Mouse (Mus musculus) brown adipose tissue, adult 24 weeks (tissue): Measurements from ENCODE around the gene Sc5d. TPM values are rescaled to one million over a fixed set of nuclear protein-coding genes. Genes with fewer than 3 reads are reported as not detected.
A peak's percentile ranks its signal among the peaks of the same experiment; 100 is the strongest.

ENCODE experiments used
- H3K27ac ChIP-seq: fragments of 200-500 bp; replicated peaks from 2 replicates; pipeline ENCODE4 v1.5.1; 2012; ENCODE audit warnings: low read depth, mild to moderate bottlenecking, low read length
- H3K4me1 ChIP-seq: fragments of 200-500 bp; 2 replicates; pipeline ENCODE4 v1.6.1; 2012; ENCODE audit warnings: low read length, mixed read lengths; ENCODE audit not compliant: control insufficient read depth, insufficient read depth, insufficient read length
- H3K4me3 ChIP-seq: fragments of 200-500 bp; 2 replicates; pipeline ENCODE4 v1.5.1; 2012; ENCODE audit warnings: low read depth, mild to moderate bottlenecking, low read length, moderate library complexity; ENCODE audit not compliant: insufficient read depth
- polyA plus RNA-seq: library from polyadenylated mRNA; stranded (reverse); fragments of >200 nt; gene quantifications from 2 replicates; pipeline ENCODE4 v1.2.4, GENCODE M21; 2012; ENCODE audit not compliant: missing spikeins, insufficient read depth, insufficient read length

The Sc5d gene
- polyA plus RNA-seq = 91.2 and 113 TPM in 2 replicates

DNA sequence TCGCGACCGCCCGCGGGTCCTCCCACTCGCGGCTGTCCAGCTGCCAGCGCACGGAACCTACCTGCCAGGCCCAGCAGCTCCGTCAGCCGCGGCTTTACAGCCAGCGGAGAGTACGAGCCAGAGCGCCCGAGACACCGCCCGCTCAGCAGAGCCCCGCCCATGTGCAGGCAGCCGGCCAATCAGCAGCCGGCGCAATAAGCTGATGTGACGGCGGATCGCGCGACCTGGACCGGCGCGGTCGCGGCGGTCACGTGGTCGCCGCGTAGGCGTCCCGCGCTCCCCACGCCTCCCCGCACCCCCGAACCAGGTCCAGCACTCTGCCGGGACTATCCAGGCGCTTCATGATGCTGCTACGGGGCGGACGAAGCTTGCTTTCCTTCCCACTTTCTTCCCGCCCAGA, at the start of gene Sc5d:
Gene Sc5d (minus strand): TSS at position 112 of the 400 bp plus-strand sequence.
- Histone ChIP-seq H3K4me3 (peak within 1 kb of the TSS; percentile 70), H3K27ac (peak within 1 kb of the TSS; percentile 40)

DNA sequence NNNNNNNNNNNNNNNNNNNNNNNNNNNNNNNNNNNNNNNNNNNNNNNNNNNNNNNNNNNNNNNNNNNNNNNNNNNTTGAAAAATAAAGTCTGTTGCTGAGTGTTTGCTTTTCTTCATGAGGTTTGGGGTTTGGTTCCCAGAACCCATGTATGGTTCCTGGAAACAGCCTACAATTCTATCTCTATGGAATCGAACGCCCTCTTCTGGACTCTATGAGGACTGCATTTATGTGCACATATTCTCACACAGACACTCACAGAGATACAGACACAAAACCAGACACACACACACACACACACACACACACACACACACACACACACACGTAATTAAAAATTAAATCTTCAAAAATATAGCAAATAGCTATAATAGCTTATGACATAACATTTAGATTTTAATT, 47.3 kb upstream of the Sc5d start:
- no peak overlapping the region for H3K27ac ChIP-seq
- H3K4me1 ChIP-seq = no peaks in the 10 kb centered on the region
- no peak overlapping the region for H3K4me3 ChIP-seq

More for the DNA sequence above, at the start of gene Sc5d:
- peaks cover 9% of the 10 kb centered on the region; the same call in 1 of the 2 replicates for H3K4me1 ChIP-seq

DNA sequence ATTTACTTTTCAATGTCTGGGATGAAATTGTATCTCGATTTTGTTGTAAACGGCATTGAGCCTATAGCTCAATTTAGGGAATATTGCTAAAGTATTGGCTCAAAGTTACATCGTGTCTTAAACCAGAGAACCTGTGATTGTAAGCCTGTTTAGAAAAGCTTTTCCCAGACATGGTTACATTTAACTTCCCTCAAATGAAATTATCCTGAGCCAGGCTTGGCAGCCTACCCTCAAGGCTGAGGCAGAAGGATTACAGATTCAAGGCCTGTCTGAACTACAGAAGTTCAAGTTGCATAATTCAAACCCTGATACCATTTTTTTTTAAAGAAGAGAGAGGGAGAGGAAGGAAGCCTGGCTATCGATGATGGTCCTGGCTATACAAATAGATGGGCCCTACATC, 39.8 kb upstream of the Sc5d start:
- Histone ChIP-seq H3K27ac (no peak overlapping the region), H3K4me3 (no peak overlapping the region), H3K4me1 (no peaks in the 10 kb centered on the region)

DNA sequence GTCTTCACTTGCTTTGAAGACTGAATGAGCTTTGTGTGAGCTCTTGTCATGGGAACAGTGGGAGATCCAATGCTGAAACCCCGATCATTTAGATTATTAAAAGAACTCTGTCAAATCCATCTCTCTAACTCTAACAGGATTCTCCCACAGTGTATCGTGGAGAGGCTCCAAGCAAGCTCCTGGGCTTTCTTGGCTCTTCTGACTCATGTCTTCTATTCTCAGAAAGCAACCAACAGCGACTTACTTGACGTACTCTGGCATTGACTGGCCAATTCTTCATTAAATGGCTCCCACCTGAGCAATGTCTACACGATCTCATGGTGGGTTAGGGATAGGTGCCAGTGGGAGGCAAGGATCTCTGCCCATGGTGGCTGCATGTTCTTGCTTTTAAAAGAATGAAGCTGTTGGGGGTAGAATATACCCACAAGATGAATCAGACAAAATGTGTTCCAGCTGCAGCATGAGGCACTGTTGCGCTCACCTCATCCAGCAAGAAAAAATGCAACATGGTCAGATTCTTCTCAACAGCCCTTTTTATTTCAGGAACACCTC, 37.1 kb upstream of the Sc5d start:
- Histone ChIP-seq H3K27ac (no peak overlapping the region), H3K4me1 (no peaks in the 10 kb centered on the region), H3K4me3 (no peak overlapping the region)

DNA sequence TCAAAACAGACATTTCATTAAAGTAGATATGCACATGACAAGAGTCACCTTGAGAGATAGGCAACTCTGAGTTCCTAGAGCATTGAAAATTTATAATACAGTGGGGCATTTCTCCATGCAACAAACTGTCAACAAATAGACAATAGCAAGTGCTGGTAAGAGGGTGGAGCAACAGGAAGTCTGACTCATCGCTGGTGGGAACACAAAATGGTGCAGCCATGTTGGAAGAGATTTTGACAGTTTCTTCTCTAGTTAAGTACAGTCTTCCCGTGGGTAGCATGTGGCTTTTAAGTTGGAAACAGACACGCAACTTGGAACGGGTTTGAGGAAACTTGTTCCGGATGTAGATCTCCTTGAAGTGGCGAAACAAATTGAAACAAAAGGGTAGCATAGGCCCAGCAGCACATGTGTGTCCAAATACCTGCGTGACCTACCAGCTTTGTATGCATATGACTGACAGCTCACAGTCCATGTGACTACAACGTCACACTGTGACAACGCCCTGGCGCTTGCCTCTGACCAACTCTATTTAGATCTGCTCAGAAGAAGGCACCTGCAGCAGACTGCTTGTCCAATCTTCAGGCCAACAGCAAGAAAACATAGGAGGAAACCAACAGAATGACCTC, 32.4 kb upstream of the Sc5d start:
- Histone ChIP-seq H3K4me3 (no peak overlapping the region), H3K4me1 (no peaks in the 10 kb centered on the region), H3K27ac (no peak overlapping the region)

DNA sequence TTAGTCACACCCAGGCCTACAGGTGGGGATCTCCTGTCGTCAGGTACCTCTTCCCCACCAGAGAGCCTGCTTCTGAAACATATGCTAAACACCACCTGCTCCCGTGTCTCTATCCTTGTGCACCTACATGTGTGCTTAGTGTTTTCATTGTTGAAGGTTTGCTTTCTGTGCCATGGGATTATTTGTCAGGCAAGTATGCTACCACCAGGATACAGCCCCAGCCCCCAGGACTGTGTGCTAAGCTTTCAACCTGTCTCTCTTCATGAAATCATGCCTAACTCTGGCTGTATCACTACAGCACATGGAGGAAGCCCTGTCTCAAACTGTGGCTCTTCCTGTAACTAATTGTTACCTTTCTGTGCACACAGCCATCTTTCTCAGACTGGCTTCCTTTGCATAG, 30.1 kb upstream of the Sc5d start:
- no peak overlapping the region for H3K27ac ChIP-seq
- H3K4me1 ChIP-seq = no peaks in the 10 kb centered on the region
- no peak overlapping the region for H3K4me3 ChIP-seq

DNA sequence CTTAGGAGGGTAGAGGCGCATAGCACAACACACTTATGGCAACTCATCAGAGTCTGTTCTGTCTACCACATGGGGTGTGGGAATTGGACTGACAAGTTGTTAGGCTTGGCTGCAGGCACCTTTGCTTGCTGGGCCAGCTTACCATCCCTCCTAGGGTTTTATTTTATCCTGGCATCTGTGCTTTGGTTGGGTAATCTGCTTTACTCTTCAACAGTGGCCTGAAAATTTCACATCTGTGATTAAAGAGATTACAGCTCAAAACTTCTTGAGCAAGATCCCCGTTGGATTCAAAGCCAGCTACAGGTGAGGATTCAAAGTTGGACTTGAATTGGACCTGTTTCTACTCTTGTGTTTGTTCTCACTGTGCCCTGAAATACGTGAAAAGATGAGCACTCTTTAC, 29.5 kb upstream of the Sc5d start:
- Histone ChIP-seq H3K4me1 (no peaks in the 10 kb centered on the region), H3K27ac (no peak overlapping the region), H3K4me3 (no peak overlapping the region)

DNA sequence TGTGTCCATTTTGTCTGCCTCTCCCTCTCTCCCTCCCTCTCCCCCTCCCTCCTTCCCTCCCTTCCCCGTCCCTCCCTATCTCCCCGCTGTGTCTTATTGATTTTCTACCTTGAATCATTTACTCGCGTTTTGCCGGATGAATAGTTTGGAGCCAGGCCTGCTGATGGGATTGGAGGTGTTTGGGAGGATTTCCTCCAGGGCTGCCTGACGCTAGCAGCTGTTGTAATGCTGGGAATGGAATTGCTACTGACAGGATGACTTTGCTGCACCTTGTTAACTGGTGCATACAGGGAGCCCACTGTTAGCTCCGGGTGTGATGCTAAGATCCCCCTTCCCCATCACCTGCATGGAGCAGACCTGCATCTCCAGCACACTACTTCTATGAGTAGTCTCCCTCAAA, 29.0 kb upstream of the Sc5d start:
- H3K27ac ChIP-seq = no peak overlapping the region

DNA sequence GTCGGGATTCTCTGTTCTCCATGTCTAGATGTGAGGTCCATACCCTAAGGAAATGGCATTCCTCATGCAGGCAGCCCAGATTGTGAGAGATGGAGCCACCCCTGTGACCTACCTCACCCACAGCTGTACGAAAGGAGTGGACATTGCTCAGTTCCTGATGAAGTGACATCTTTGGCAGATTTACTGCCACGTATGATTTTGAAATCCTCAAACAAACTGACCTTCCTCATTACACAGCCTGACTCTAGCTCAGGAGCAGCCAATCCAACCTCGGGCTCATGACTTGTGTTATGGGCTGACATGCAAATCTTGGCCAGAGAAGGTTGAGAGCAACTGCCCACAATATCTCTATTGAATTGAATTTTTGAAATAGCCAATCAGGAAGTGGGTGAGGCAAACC, 15.6 kb upstream of the Sc5d start:
- Histone ChIP-seq H3K4me1 (no peaks in the 10 kb centered on the region), H3K27ac (no peak overlapping the region), H3K4me3 (no peak overlapping the region)

More for the DNA sequence above, 29.0 kb upstream of the Sc5d start:
- Histone ChIP-seq H3K4me3 (no peak overlapping the region), H3K4me1 (no peaks in the 10 kb centered on the region)

DNA sequence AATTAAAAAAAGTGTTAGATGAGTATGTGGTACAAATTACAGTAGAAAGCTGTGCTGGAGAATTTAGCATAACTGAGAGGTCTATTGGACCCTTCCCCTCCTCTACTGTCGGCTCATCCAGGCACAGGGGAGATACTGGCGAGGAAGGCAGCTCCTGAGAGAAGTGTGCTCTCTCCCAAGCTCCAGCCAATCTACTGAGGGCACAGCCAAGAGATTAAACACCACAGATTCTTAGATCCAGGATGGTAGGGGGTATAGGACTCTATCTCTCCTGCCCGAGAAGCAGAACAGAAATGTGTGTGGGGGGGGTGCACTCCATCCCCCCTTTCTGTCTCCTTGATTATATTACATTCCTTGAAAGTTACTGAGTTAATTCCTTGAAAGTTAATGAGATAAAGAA, 14.0 kb upstream of the Sc5d start:
- Histone ChIP-seq H3K4me3 (no peak overlapping the region), H3K27ac (no peak overlapping the region), H3K4me1 (no peaks in the 10 kb centered on the region; the same call in 1 of the 2 replicates)

DNA sequence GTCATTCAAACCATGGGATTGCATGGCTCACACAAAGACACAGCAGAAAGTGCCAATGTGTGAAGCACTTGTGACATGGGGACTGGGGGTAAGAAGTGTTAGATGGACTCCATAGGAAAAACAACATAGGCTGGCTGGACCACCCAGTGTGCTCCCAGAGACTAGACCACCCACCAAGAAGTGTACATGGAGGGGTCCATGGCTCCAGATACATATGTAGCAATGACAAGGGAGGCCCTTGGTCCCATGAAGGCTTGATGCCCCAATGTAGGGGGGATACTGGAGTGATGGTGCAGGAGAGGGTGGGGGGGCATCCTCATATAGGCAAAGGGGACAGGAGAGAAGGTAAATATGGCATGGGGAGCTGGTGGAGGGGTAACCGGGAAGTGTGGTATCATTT, 13.6 kb upstream of the Sc5d start:
- Histone ChIP-seq H3K4me3 (no peak overlapping the region), H3K27ac (no peak overlapping the region), H3K4me1 (peaks cover 4% of the 10 kb centered on the region; the same call in 1 of the 2 replicates)

DNA sequence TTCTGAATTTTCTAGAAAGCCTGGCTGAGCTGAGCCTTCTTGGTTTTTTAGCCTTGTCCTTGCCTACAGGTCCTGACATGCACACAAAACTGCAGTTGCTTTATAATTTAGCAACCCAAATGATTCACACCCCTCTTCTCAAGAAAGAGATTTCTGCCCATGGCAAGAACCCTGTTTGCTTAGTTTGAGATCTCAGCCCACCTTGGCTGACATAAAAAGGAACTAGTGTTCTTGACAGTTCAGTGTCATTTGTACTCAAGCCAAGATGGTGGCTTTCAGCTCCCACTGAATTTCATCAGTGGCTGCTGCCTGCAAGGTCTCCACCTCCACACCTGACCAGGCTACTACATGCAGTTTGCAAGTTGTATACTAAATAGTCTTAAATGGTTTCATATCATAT, 13.1 kb upstream of the Sc5d start:
- no peak overlapping the region for H3K27ac ChIP-seq
- peaks cover 4% of the 10 kb centered on the region; the same call in 1 of the 2 replicates for H3K4me1 ChIP-seq
- no peak overlapping the region for H3K4me3 ChIP-seq

DNA sequence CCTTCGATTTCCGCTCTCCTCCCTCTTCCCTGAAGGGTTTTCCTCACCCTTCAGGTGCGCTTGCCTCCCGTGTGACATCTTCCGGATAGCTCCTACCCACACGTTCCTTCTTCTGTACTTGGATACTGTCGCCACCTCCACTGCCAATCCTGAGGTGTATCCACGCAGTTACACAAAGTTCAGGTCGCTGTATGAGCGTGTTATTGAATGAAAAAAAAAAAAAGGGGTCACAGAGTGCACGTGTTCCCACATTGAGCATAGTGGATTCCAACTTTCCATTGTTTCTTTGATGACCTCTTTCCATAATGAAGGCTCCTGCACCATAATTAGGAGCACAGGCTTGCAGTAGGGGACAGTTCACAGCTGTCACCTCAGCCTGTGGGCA, 11.7 kb upstream of the Sc5d start:
- H3K4me3 ChIP-seq = no peak overlapping the region
- H3K27ac ChIP-seq = no peak overlapping the region
- H3K4me1 ChIP-seq = peaks cover 4% of the 10 kb centered on the region; the same call in 1 of the 2 replicates

DNA sequence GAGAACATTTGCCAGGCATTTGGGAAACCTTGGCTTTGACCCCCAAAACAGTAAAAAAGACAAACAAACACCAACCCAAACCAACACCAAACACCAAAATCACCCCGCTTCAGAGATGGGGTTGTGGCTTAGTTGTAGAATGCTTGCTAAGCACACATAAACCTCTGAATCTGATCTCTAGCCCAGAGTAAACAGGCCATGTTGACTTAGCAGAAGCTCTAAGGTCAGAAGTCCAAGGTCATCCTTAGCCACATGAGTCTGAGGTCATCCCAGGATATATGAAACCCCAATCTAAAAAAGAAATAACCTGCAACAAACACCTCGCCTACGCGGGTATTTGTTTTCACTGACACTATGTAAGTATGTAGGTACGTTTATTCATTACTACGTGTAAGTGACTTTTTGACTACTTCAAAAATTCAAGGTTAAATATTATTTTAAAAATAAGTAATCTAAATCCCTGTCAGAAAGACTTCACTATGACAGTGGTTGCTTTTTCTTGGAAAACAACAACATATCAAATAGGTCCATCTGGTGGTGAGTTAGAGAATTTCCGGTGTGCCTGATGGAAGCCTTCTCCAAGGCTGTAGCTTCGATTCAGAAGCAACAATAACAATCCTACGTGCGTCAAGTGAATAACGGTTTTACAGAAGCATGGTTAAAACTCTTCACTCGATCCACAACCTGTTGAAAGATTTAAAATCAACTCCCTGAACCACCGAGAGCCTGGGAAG, 11.1 kb upstream of the Sc5d start:
- Histone ChIP-seq H3K4me3 (no peak overlapping the region), H3K27ac (no peak overlapping the region), H3K4me1 (peaks cover 5% of the 10 kb centered on the region; the same call in 1 of the 2 replicates)

DNA sequence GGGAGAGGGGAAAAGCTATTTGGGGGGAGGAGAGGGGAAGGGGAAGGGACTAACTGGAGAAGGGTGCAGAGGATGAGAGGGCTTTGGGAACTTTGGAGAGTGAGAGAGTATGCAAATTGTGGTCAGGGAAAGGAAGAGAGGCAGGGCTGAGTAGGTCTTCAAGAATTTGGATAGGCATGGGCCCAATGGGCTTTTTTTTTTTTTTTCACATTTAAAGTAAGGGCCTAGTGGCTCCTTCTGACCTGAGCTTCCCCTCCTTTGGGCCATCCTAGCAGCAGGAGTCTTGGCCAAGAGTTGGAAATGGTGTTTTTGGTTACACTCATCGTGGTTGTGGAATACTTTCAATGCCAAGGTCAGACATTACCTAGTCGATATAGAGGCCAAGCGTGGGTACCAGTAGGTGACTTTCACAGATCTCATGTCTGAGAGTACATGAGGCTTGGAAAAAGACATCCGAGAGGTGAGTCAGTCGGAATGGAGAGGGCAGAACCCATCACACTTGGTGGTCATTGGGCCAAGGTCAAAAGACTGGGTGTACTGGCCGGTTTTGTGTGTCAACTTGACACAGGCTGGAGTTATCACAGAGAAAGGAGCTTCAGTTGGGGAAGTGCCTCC, 9.7 kb upstream of the Sc5d start:
- H3K27ac ChIP-seq = no peak overlapping the region; the same call in 1 of the 2 replicates
- H3K4me1 ChIP-seq = peaks cover 9% of the 10 kb centered on the region; the same call in 1 of the 2 replicates
- H3K4me3 ChIP-seq = no peak overlapping the region
